Mouse (Mus musculus): ENCODE results near the gene Fer.
"Not testable (repeated sequence)": the region's sequence is repeated elsewhere in the genome, so short reads cannot be mapped to it uniquely, and the experiment has no call there.

Gene Fer

DNA sequence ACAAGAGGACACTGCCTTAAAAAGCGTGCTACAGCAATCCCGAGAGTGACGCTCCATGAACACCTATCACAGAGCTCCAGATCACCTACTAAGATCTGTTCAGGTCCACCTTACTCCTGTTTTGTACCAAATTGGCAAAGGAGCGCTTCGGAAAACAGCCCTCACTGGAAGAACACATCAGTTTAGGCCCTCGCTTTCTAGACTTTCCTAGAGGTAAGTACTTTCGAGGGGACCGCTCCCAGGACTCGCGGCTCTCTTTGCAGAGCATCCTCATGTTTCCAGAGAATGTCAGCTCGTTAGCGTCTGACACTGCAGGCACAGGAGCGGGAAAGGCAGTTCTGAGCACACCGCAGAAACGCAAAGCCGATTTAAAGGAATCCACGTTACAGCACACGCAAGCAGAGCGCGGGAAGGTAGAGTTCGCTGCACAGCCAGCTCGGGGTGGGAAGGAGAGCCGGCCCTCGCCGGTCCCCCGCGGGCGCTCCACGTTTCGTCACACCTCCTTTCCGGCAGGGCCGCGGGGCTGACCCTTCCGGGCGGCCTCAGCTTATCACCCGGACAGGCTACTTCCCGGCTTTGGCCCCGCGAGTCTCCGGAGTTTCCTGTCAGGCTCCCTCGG is at the start of gene Fer:
Gene Fer, plus strand, starts transcription at position 51 of the 619 bp plus-strand sequence.
- DNase-seq (ENCODE audit: extremely low spot score, low spot score) = no peak

DNA sequence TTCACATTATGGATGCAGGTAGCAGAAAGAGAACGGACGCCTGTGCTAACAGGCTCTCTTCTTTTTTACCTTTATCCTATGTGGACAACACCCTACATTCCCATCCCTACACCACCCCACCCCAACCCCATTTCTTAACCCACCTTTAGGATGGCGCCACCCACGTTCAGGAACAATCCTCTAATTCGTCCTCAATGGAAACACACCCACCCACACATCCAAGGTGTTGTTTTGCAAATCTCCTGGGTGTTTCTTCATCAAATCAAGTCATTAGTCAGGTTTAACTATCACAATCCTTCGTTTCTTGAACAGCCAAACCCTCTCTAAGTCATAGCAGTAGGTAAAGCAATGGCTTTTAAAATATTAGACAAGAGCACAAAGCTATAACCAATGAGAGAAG is 49.3 kb upstream of the Fer start:
- no peak for DNase-seq (ENCODE audit: extremely low spot score, low spot score)

DNA sequence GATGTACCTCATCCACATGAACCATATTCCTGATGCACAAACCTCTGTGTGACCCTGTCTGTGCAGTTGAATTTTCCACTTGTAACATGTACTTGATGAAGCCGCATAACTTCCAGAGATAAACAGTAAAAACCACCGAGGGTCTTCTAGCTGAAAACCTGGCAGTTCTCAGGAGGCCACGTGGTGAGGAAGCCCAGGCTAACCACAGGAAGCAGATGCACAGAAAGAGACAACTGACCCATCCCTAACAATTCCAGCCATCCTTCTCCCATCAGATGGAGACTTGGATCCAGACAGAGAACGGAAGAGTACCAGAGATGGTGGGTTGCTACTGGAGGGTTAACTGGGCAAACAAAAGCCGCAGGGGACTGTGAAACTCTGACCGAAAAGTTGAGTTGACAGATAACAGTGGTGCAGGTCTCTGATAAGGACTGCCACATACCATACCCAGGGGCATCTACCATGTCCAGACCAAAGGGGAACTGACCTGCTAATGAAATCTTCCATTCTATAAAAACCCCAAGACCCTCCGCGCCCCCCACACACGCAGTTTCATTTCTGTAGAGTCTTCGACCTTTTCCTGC is 44.3 kb upstream of the Fer start:
- DNase-seq (ENCODE audit: extremely low spot score, low spot score) = no peak

GRCm38 (mm10) chr17:63824141-63824540 is 38.7 kb upstream of the Fer start:
- DNase-seq (ENCODE audit: extremely low spot score, low spot score) = no peak

- no peak for DNase-seq (ENCODE audit: extremely low spot score, low spot score)
Measured at GRCm38 (mm10) chr17:63826196-63826595, 36.7 kb upstream of the Fer start.

GRCm38 (mm10) chr17:63826767-63827166 is 36.1 kb upstream of the Fer start:
- DNase-seq (ENCODE audit: extremely low spot score, low spot score) = no peak

- no peak for DNase-seq (ENCODE audit: extremely low spot score, low spot score)
Measured at GRCm38 (mm10) chr17:63828561-63829332, 34.1 kb upstream of the Fer start.

DNA sequence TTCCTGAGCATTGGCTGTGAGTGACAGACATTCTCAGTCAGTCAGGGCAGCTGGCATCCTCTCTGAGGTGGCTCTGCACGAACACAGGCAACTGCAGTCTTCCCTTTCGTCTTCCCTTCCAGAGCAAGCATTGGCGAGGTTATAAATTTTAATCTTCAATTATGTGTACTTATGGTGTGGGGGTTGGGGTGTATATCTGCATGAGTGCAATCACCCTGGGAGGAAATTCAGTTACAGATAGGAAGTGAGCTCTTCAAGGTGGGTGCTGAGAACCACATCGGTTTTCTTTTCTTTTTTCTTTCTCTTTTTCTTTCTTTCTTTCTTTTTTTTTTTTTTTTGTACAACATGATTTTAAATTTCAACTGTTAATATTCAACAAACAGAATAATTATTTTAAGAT is 31.3 kb upstream of the Fer start:
- DNase-seq (ENCODE audit: extremely low spot score, low spot score) = no peak

- DNase-seq (ENCODE audit: extremely low spot score, low spot score) = no peak
Measured at GRCm38 (mm10) chr17:63836223-63836622, 26.6 kb upstream of the Fer start.

DNA sequence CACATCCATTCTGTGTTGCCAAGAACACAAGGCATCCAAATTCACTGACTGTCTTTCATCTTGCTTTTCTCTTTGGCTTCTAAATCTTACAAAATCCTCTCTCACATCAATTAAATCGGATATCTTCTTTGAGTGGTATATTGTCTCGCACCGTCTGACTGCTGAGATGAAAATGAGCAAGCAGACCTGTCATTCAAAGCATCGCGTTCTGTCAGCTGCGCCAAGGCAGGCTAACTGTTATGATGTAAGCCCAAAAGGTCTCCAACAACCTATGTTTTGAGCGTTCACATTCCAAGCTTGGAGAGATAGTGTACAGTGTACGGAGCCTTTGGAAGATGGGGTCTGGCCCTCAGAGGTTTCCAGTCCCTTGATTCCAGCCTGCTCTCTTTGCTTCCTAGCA is 26.2 kb upstream of the Fer start:
- no peak for DNase-seq (ENCODE audit: extremely low spot score, low spot score)

- DNase-seq (ENCODE audit: extremely low spot score, low spot score) = no peak
Measured at GRCm38 (mm10) chr17:63838144-63838543, 24.7 kb upstream of the Fer start.

- DNase-seq (ENCODE audit: extremely low spot score, low spot score) = no peak
Measured at GRCm38 (mm10) chr17:63839636-63840269, 23.1 kb upstream of the Fer start.

DNA sequence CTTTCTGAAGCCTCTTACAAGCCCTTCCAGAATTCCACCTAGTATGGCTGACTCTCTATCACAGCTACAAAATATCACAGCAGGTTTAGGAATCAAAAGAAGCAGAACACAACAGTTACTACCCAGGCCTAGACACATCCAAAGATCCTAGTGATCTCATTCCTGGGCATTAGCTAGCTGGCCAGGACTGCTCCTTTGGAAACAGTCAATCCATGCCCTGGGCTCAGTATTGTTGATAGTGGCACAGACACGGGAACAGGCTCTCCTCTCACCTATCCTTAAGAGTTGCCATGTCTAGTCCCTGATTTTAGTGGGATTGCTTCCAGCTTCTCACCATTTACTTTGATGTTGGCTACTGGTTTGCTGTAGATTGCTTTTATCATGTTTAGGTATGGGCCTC is 20.6 kb upstream of the Fer start:
- DNase-seq (ENCODE audit: extremely low spot score, low spot score) = no peak

- DNase-seq (ENCODE audit: extremely low spot score, low spot score) = no peak
Measured at GRCm38 (mm10) chr17:63844936-63845335, 17.9 kb upstream of the Fer start.

GRCm38 (mm10) chr17:63845766-63846165 is 17.1 kb upstream of the Fer start:
- not testable (repeated sequence) for DNase-seq (ENCODE audit: extremely low spot score, low spot score)

GRCm38 (mm10) chr17:63849151-63849550 is 13.7 kb upstream of the Fer start:
- no peak for DNase-seq (ENCODE audit: extremely low spot score, low spot score)

GRCm38 (mm10) chr17:63849566-63849965 is 13.3 kb upstream of the Fer start:
- DNase-seq (ENCODE audit: extremely low spot score, low spot score) = peak; percentile 89

DNA sequence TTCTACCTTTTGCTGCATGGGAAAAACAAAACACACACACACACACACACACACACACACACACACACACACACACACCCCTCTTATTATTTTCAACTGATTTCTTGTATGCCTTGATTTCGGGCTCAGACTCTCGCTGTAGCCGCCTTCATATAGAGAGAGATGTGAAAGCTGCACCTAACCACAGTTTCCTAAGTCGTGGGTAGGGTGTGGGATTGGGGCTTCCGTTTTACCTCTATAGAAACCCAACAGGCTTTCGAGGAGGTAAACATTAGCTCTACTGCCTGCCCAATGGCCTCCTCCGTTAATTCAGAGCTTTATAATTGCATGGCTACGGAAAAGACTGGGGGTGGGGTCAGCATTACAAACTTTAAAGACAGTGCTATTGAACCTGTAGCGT is 12.8 kb upstream of the Fer start:
- no peak for DNase-seq (ENCODE audit: extremely low spot score, low spot score)

GRCm38 (mm10) chr17:63857023-63857544 is 5.8 kb upstream of the Fer start:
- DNase-seq (ENCODE audit: extremely low spot score, low spot score) = no peak

GRCm38 (mm10) chr17:63860988-63861387 is 1.9 kb upstream of the Fer start:
- DNase-seq (ENCODE audit: extremely low spot score, low spot score) = no peak

GRCm38 (mm10) chr17:63862399-63862798 is 463 bp upstream of the Fer start:
- DNase-seq (ENCODE audit: extremely low spot score, low spot score) = no peak

- DNase-seq (ENCODE audit: extremely low spot score, low spot score) = peak; percentile 96
Measured at GRCm38 (mm10) chr17:63863647-63864149, 836 bp downstream of the Fer start, which contains the start of gene A930002H24Rik. A930002H24Rik (minus strand) TSS chr17:63863791.

All from neural tube, embryonic 10.5 days (tissue).